In the genomic region with DNA sequence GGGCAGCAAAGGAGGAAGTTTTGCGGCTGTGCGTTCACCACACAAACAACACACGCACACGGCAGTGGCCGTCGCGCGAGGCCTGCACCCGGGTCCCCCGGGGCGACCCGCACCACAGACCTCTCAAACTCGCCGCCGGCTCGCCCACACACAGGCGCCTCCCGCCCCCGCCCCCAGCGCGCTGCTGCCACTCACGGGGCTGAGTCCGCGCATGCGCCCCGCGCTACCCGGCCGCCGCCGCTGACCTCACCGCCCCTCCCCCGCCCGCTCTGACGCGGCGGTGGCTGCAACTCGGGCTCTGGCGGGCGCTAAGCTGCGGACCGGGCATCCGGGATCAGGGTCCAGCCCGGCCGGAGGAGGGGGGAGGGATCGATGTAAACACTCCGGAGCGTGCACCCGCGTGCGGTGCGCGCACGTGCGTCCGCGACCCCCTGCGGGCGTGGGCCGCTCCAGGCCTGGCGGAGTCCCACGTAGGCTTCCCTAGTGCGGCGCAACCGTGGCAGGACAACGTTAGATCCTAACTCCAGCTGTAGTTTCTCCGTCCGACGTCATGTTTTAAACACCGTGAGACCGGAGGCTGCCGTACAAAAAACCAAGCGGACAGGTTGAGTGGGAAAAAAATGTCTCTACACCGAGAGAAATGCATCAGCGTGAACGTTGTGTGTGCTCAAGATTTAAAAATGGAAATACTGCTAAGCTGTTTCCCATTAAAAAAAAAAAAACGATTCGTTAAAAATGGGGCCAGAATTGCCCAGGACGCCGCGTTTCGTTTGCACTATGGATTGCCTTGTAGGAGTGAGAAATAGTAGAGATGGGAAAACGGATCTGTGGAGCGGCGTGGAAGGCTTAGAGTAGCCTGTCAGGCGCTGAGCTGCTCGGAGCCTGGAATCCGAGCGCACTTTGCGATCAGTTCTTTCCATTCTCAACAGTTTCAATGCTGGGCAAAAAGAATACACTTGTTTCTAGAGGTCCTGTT, we compare ENCODE assay signal across 8 mouse cellular contexts. TPM values are rescaled to one million over a fixed set of nuclear protein-coding genes. Genes with fewer than 3 reads are reported as not detected.
A peak's percentile ranks its signal among the peaks of the same experiment; 100 is the strongest.
DNase-seq lines count a peak whose midpoint lies in the region; ATAC-seq lines count a peak whose summit lies in the region.

No protein-coding gene starts in this region.

- DNase-seq in Muller cell, postnatal 12 days (ENCODE audit: inconsistent ontology term): peak; percentile 99
- DNase-seq in cerebellum, adult 9-11 months: peak; percentile 99
- DNase-seq in frontal cortex, adult 2 months (ENCODE audit: extremely low spot score in 1 of 2, low spot score in 1 of 2): peak; percentile 91 to 96
- DNase-seq in layer of hippocampus, postnatal 25 days (ENCODE audit: extremely low spot score in 1 of 2, low spot score in 1 of 2): peak; percentile 95 to 98
- peak; percentile 96 for DNase-seq in lung, postnatal 25 days (ENCODE audit: low spot score)
- peak; percentile 99 for DNase-seq in retina, embryonic 14.5 days (ENCODE audit: low spot score)
- DNase-seq in thymus, postnatal 4 days: peak; percentile 97

- WGBS in hindbrain, embryonic 12.5 days: under 1% methylated on average over 77 of the region's 90 CpGs

- peak overlapping the region; percentile 70 for H3K4me2 ChIP-seq in hindbrain, embryonic 12.5 days (replicated peaks)

- peak; percentile 88 for ATAC-seq in hindbrain, embryonic 12.5 days (ENCODE audit: low FRiP score)

- H3K27me3 ChIP-seq in hindbrain, embryonic 12.5 days: no peaks in the 10 kb centered on the region

- no peaks in the 10 kb centered on the region for H3K36me3 ChIP-seq in hindbrain, embryonic 12.5 days

- peak overlapping the region; percentile 74 for H3K9ac ChIP-seq in hindbrain, embryonic 12.5 days

- H3K27ac ChIP-seq in hindbrain, embryonic 12.5 days: peak overlapping the region; percentile 100

- H3K4me1 ChIP-seq in hindbrain, embryonic 12.5 days: peaks cover 12% of the 10 kb centered on the region

- no peaks in the 10 kb centered on the region for H3K9me3 ChIP-seq in hindbrain, embryonic 12.5 days (replicated peaks)

- H3K4me3 ChIP-seq in hindbrain, embryonic 12.5 days: peak overlapping the region; percentile 71

RNA-seq across cellular contexts. Expression of a gene that starts 1.1 kb away (rescaled TPM):
- polyA plus RNA-seq in frontal cortex, adult 2 months (2012; rRNA removed): 40.9 and 44.2 TPM in 2 replicates
- 27.1 and 27.9 TPM in 2 replicates for polyA plus RNA-seq in hindbrain, embryonic 12.5 days (2016; fragmentation: Nextera tagmentation; extraction: Ambion mirVana)
- 10 to 100 TPM; 68.9 to 87.2 TPM for total RNA-seq in layer of hippocampus, postnatal 25 days (2021)

RNA-seq across cellular contexts. Expression of a gene that starts 16.2 kb away (rescaled TPM):
- polyA plus RNA-seq in frontal cortex, adult 2 months (2012; rRNA removed): 0.13 and 0.18 TPM in 2 replicates
- polyA plus RNA-seq in hindbrain, embryonic 12.5 days (2016; fragmentation: Nextera tagmentation; extraction: Ambion mirVana): 0.14 TPM in 1 of 2 replicates, not detected in the other
- total RNA-seq in layer of hippocampus, postnatal 25 days (2021): under 1 TPM in 1 of 2 experiments, not detected in 1; 0.19 TPM

Comparison
In these comparisons a context has a peak if more than half of its experiments do, and no peak if none do; other contexts are left out.
1. Peak in every context shown above with its lines: DNase-seq, ATAC-seq, H3K4me3 ChIP-seq and H3K27ac ChIP-seq.